In the genomic region with DNA sequence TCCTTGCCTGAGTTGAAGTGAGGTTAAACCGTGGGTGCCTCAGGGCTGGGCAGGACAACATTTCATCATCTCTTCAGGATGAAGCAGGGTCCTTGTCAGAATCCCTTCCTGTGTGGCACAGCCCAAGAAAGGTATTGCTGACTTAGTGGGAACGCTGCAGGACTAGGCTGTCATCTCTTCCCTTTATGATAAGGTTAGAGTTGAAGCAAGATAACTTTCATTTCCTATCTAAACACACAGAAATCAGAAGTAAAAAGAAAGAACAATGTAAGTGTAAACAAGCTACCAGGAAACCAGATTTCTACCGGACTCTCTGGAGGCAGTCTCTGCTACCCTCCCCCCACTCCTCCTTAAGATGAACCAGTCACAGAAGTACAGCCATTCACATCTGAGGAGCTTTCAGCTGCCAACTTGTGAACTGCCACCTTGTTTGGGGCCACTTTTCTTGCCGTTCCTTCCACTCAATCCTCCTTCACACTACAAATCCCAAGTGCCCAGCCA, we compare ENCODE assay signal across 11 mouse cellular contexts. TPM values are rescaled to one million over a fixed set of nuclear protein-coding genes. Genes with fewer than 3 reads are reported as not detected.
A peak's percentile ranks its signal among the peaks of the same experiment; 100 is the strongest.
DNase-seq lines count a peak whose midpoint lies in the region; ATAC-seq and TF ChIP-seq lines count a peak whose summit lies in the region.
"Had no signal": no experiment of that assay in that cellular context is flagged by ENCODE, and none has a peak within 500 bp of the region (broad histone marks: within the 10 kb centered on the region; RNA-seq: fewer than 3 reads in every experiment).

No protein-coding gene starts in this region.

- no peak overlapping the region for H3K4me3 ChIP-seq in kidney, postnatal 0 days (replicated peaks; ENCODE audit: low read depth, low read length)
- peak overlapping the region; percentile 6; the same call in 1 of the 2 replicates for H3K4me3 ChIP-seq in lung, postnatal 0 days (ENCODE audit: low read depth, low read length)
- H3K4me3 ChIP-seq: hindbrain, embryonic 15.5 days; left cerebral cortex, adult 2 months had no signal

- TF ChIP-seq CTCF in kidney, postnatal 0 days (IDR thresholded peaks at IDR 0.05; ENCODE audit: low read depth), result no peak
- TF ChIP-seq CTCF in lung, postnatal 0 days (IDR thresholded peaks at IDR 0.05), result no peak

- no peak overlapping the region for H3K9ac ChIP-seq in kidney, postnatal 0 days (ENCODE audit: low read depth, low read length)
- no peak overlapping the region for H3K9ac ChIP-seq in lung, postnatal 0 days (replicated peaks; ENCODE audit: low read depth)
- H3K9ac ChIP-seq: hindbrain, embryonic 15.5 days had no signal

- peaks cover 10% of the 10 kb centered on the region for H3K4me1 ChIP-seq in kidney, postnatal 0 days (replicated peaks; ENCODE audit: insufficient read depth, low read length)
- H3K4me1 ChIP-seq in lung, postnatal 0 days (ENCODE audit: insufficient read depth, low read depth, low read length), result peaks cover 4% of the 10 kb centered on the region; the same call in 1 of the 2 replicates

- H3K9me3 ChIP-seq in kidney, postnatal 0 days (replicated peaks; ENCODE audit: low read length), result no peaks in the 10 kb centered on the region
- H3K9me3 ChIP-seq in lung, postnatal 0 days (ENCODE audit: low read length), result no peaks in the 10 kb centered on the region
- H3K9me3 ChIP-seq: hindbrain, embryonic 15.5 days had no signal

- H3K4me2 ChIP-seq in kidney, postnatal 0 days (ENCODE audit: low read length), result peak overlapping the region; percentile 35; the same call in 1 of the 2 replicates
- peak overlapping the region; percentile 29 for H3K4me2 ChIP-seq in lung, postnatal 0 days (replicated peaks; ENCODE audit: low read depth, low read length)
- H3K4me2 ChIP-seq: hindbrain, embryonic 15.5 days had no signal

- H3K27ac ChIP-seq in kidney, postnatal 0 days, result no peak overlapping the region
- H3K27ac ChIP-seq in lung, postnatal 0 days (ENCODE audit: low read length), result peak overlapping the region; percentile 11
- H3K27ac ChIP-seq: hindbrain, embryonic 15.5 days; left cerebral cortex, adult 2 months had no signal

- no peak for ATAC-seq in kidney, postnatal 0 days (replicated peaks; ENCODE audit: low FRiP score, low read depth)
- ATAC-seq in common myeloid progenitor, adult 5-6 weeks (replicated peaks; ENCODE audit: low read depth, poor library complexity, severe bottlenecking), result peak; percentile 7; the same call in 1 of the 2 replicates
- peak; percentile 90 for ATAC-seq in lung, postnatal 0 days

- no peaks in the 10 kb centered on the region for H3K36me3 ChIP-seq in kidney, postnatal 0 days (ENCODE audit: insufficient read depth, low read length)
- no peaks in the 10 kb centered on the region for H3K36me3 ChIP-seq in lung, postnatal 0 days (ENCODE audit: insufficient read depth, low read length)
- H3K36me3 ChIP-seq: hindbrain, embryonic 15.5 days had no signal

- WGBS in kidney, postnatal 0 days, result 23% methylated on average over 4 of the region's 4 CpGs
- WGBS in lung, postnatal 0 days, result 3% methylated on average over 4 of the region's 4 CpGs

- H3K27me3 ChIP-seq in kidney, postnatal 0 days (ENCODE audit: insufficient read depth, low read length), result no peaks in the 10 kb centered on the region
- no peaks in the 10 kb centered on the region for H3K27me3 ChIP-seq in lung, postnatal 0 days (replicated peaks; ENCODE audit: insufficient read depth, low read length)

- DNase-seq in kidney, postnatal 0 days (ENCODE audit: low spot score), result no peak
- no peak for DNase-seq in kidney, adult 18-20 months
- peak; percentile 90 for DNase-seq in lung, postnatal 0 days (ENCODE audit: low spot score)
- DNase-seq in thymus, postnatal 36 days, result peak; percentile 32 to 47
- no peak for DNase-seq in Muller cell, postnatal 12 days (ENCODE audit: inconsistent ontology term)
- no peak for DNase-seq in spleen, adult 12 weeks (ENCODE audit: low spot score)
- DNase-seq in cerebellum, adult 9-11 months, result no peak
- DNase-seq: cerebellum, adult 11-12 months had no signal

- TF ChIP-seq EP300 in lung, postnatal 0 days (IDR thresholded peaks at IDR 0.05), result peak; percentile 80

RNA-seq across cellular contexts. Expression of a gene that starts 3.3 kb away (rescaled TPM):
- 87.8 and 97.9 TPM in 2 replicates for polyA plus RNA-seq in kidney, postnatal 0 days (2015; fragmentation: Nextera tagmentation; extraction: Ambion mirVana)
- 28.5 and 39.8 TPM in 2 replicates for total RNA-seq in common myeloid progenitor, adult 5-6 weeks (2017)
- polyA plus RNA-seq in lung, postnatal 0 days (2015; fragmentation: Nextera tagmentation; extraction: Ambion mirVana), result 41.8 and 44.1 TPM in 2 replicates

Comparison
In these comparisons a context has a peak if more than half of its experiments do, and no peak if none do; other contexts are left out.
1. DNase-seq: peak in lung, postnatal 0 days (single experiment) and thymus, postnatal 36 days (2 of 2); none in kidney, postnatal 0 days (single experiment), kidney, adult 18-20 months (single experiment), Muller cell, postnatal 12 days (single experiment), spleen, adult 12 weeks (single experiment) and cerebellum, adult 9-11 months (single experiment).